Mouse (Mus musculus) liver, embryonic 14.5 days (tissue): ENCODE data around the gene Olfml2b. TPM values are rescaled to one million over a fixed set of nuclear protein-coding genes. Genes with fewer than 3 reads are reported as not detected.

Source experiments
- ATAC-seq: fragments of 200-750 bp; cut with Nextera tagmentation; 2 replicates; pipeline ENCODE4 v1.8.0; 2017; ENCODE audit warnings: moderate number of reproducible peaks, mild to moderate bottlenecking, moderate library complexity; ENCODE audit not compliant: insufficient read depth
- DNase-seq, 3 experiments: peaks; one replicate each; pipeline ENCODE4 v3.0.0-alpha.2; 2012 to 2013; ENCODE audit warnings: low read depth in 3 of 3, low spot score in 3 of 3
- H3K27ac ChIP-seq: fragments of 300-500 bp; sonication (generic); 2 replicates; pipeline ENCODE4 v1.5.1; 2014; ENCODE audit warnings: moderate library complexity, mild to moderate bottlenecking, control low read depth, inconsistent platforms
- H3K27me3 ChIP-seq: fragments of 300-500 bp; sonication (generic); 2 replicates; pipeline ENCODE4 v1.6.1; 2014; ENCODE audit warnings: mild to moderate bottlenecking, low read length, moderate library complexity; ENCODE audit not compliant: control insufficient read depth, insufficient read depth
- H3K36me3 ChIP-seq: fragments of 300-500 bp; sonication (generic); replicated peaks from 2 replicates; pipeline ENCODE4 v1.6.1; 2014; ENCODE audit warnings: low read depth; ENCODE audit not compliant: control insufficient read depth, insufficient read depth
- H3K4me1 ChIP-seq, 2 experiments: fragments of 200-500 bp in 1 of 2; fragments of 300-500 bp in 1 of 2; sonication (generic) in 1 of 2; replicated peaks; 2 replicates each; pipeline ENCODE4 v1.6.1; 2012 to 2014; ENCODE audit warnings: antibody characterized with exemption in 1 of 2, inconsistent platforms in 1 of 2, low read length in 1 of 2; ENCODE audit not compliant: control insufficient read depth in 2 of 2, insufficient read depth in 2 of 2
- H3K4me2 ChIP-seq: fragments of 300-500 bp; sonication (generic); 2 replicates; pipeline ENCODE4 v1.6.1; 2014; ENCODE audit warnings: low read depth, mild to moderate bottlenecking, control low read depth, moderate library complexity
- H3K4me3 ChIP-seq, 2 experiments: fragments of 200-500 bp in 1 of 2; fragments of 300-500 bp in 1 of 2; sonication (generic) in 1 of 2; 2 replicates each; pipeline ENCODE4 v1.5.1; 2012 to 2014; ENCODE audit warnings: low read depth in 2 of 2, low read length in 2 of 2, mild to moderate bottlenecking in 2 of 2, control low read depth in 1 of 2, inconsistent platforms in 1 of 2, moderate library complexity in 1 of 2; ENCODE audit not compliant: insufficient read depth in 1 of 2
- H3K9ac ChIP-seq: fragments of 300-500 bp; sonication (generic); replicated peaks from 2 replicates; pipeline ENCODE4 v1.6.1; 2014; ENCODE audit warnings: mild to moderate bottlenecking, control low read depth, moderate library complexity
- H3K9me3 ChIP-seq: fragments of 300-500 bp; sonication (generic); 2 replicates; pipeline ENCODE4 v1.6.1; 2016; ENCODE audit warnings: low read length, mixed read lengths; ENCODE audit not compliant: control insufficient read depth
- CTCF ChIP-seq: IDR thresholded peaks from 2 replicates; pipeline ENCODE4 v1.5.1; 2016; ENCODE audit warnings: antibody characterized with exemption, low read depth, control low read depth
- EP300 ChIP-seq: IDR thresholded peaks from 2 replicates; pipeline ENCODE4 v1.6.1; 2016; ENCODE audit warnings: antibody characterized with exemption, low read depth
- WGBS: fragments of 180-500 bp; shearing (Covaris S2); extraction: QIAGEN DNeasy Blood & Tissue Kit; methylation state at CpG from one replicate; pipeline ENCODE4 v1.1.7; 2014; ENCODE audit not compliant: insufficient replicate concordance; 5-methylcytosine and 5-hydroxymethylcytosine counted together
- polyA plus RNA-seq, 2 experiments: library from polyadenylated mRNA; depleted of rRNA in 1 of 2; stranded (reverse) in 1 of 2; unstranded in 1 of 2; fragments of >200 nt; fragmentation: Nextera tagmentation in 1 of 2; extraction: Ambion mirVana in 1 of 2; gene quantifications; 2 replicates each; pipeline versions ENCODE4 v1.2.1 to v1.2.3; 2012 to 2014

Gene Olfml2b
- polyA plus RNA-seq, 2 experiments: 0.73 to 1.1 TPM

GRCm38 (mm10) chr1:170696996-170697395 lies 52.7 kb downstream of the Olfml2b start:
- H3K4me1 ChIP-seq: no peaks in the 10 kb centered on the region; a peak in 1 of 4 replicates
- no peak overlapping the region for H3K4me2 ChIP-seq
- H3K9me3 ChIP-seq: no peaks in the 10 kb centered on the region
- H3K9ac ChIP-seq: no peak overlapping the region
- H3K27ac ChIP-seq: no peak overlapping the region
- DNase-seq (peak in 1 of 3 experiments; percentile 7), ATAC-seq (no peak)
- no peaks in the 10 kb centered on the region for H3K27me3 ChIP-seq
- H3K36me3 ChIP-seq: no peaks in the 10 kb centered on the region
- no peak for TF ChIP-seq EP300
- no peak for TF ChIP-seq CTCF
- WGBS: 71% methylated on average over 8 of the region's 8 CpGs
- no peak overlapping the region for H3K4me3 ChIP-seq

- TF ChIP-seq EP300 (no peak), CTCF (no peak)
- H3K4me2 ChIP-seq: no peak overlapping the region
- H3K9me3 ChIP-seq: no peaks in the 10 kb centered on the region
- H3K4me1 ChIP-seq: no peaks in the 10 kb centered on the region; a peak in 1 of 4 replicates
- H3K27me3 ChIP-seq: no peaks in the 10 kb centered on the region
- no peak overlapping the region for H3K27ac ChIP-seq
- H3K36me3 ChIP-seq: no peaks in the 10 kb centered on the region
- H3K4me3 ChIP-seq: no peak overlapping the region
- WGBS: 68% methylated on average over 7 of the region's 7 CpGs
- ATAC-seq (no peak), DNase-seq (no peak)
- H3K9ac ChIP-seq: no peak overlapping the region
These were observed 53.5 kb downstream of the Olfml2b start for GRCm38 (mm10) chr1:170697771-170698356.

- Histone ChIP-seq H3K36me3 (no peaks in the 10 kb centered on the region), H3K9me3 (no peaks in the 10 kb centered on the region), H3K4me1 (no peaks in the 10 kb centered on the region; a peak in 1 of 4 replicates), H3K27me3 (no peaks in the 10 kb centered on the region), H3K4me3 (no peak overlapping the region), H3K9ac (no peak overlapping the region), H3K27ac (no peak overlapping the region), H3K4me2 (no peak overlapping the region)
- 49% methylated on average over 3 of the region's 3 CpGs for WGBS
- TF ChIP-seq CTCF: no peak
- TF ChIP-seq EP300: no peak
- ATAC-seq (no peak), DNase-seq (no peak)
These were observed 54.4 kb downstream of the Olfml2b start for GRCm38 (mm10) chr1:170698771-170699170.

- no peak overlapping the region for H3K9ac ChIP-seq
- TF ChIP-seq CTCF (no peak), EP300 (no peak)
These were observed 55.2 kb downstream of the Olfml2b start for GRCm38 (mm10) chr1:170699553-170699952.

GRCm38 (mm10) chr1:170700496-170701027 lies 56.2 kb downstream of the Olfml2b start:
- Histone ChIP-seq H3K27me3 (no peaks in the 10 kb centered on the region), H3K27ac (no peak overlapping the region), H3K9ac (no peak overlapping the region), H3K4me2 (no peak overlapping the region), H3K4me3 (no peak overlapping the region), H3K4me1 (no peaks in the 10 kb centered on the region; a peak in 1 of 4 replicates), H3K36me3 (no peaks in the 10 kb centered on the region), H3K9me3 (no peaks in the 10 kb centered on the region)
- no peak for TF ChIP-seq EP300
- no peak for TF ChIP-seq CTCF
- 66% methylated on average over 3 of the region's 3 CpGs for WGBS
- no peak for DNase-seq
- no peak for ATAC-seq

More at GRCm38 (mm10) chr1:170699553-170699952, 55.2 kb downstream of the Olfml2b start:
- no peak for DNase-seq
- H3K4me2 ChIP-seq: no peak overlapping the region
- H3K4me1 ChIP-seq: no peaks in the 10 kb centered on the region; a peak in 1 of 4 replicates
- H3K4me3 ChIP-seq: no peak overlapping the region
- no peak for ATAC-seq
- H3K36me3 ChIP-seq: no peaks in the 10 kb centered on the region
- WGBS: 63% methylated on average over 9 of the region's 9 CpGs
- H3K9me3 ChIP-seq: no peaks in the 10 kb centered on the region
- H3K27ac ChIP-seq: no peak overlapping the region
- no peaks in the 10 kb centered on the region for H3K27me3 ChIP-seq
